Mouse (Mus musculus): ENCODE measurements around the gene Etv6. TPM values are rescaled to one million over a fixed set of nuclear protein-coding genes. Genes with fewer than 3 reads are reported as not detected.

The Etv6 gene
- polyA plus RNA-seq, 1 experiment, result 16.2 TPM

- TF ChIP-seq CTCF (IDR thresholded peaks at IDR 0.05; ENCODE audit: extremely low read depth, insufficient read length, insufficient replicate concordance, low read depth, low read length) (no peak), POLR2A (IDR thresholded peaks at IDR 0.05; ENCODE audit: low read depth, low read length) (no peak)
- Histone ChIP-seq H3K27me3 (ENCODE audit: control insufficient read depth, insufficient read depth, low read length) (no peaks in the 10 kb centered on the region), H3K27ac (ENCODE audit: insufficient read depth, low read depth, low read length) (peak overlapping the region; percentile 59), H3K4me3 (ENCODE audit: low read depth, low read length) (no peak overlapping the region), H3K36me3 (ENCODE audit: control insufficient read depth, insufficient read depth, low read length) (no peaks in the 10 kb centered on the region), H3K4me1 (ENCODE audit: control insufficient read depth, insufficient read depth, insufficient read length, low read length) (peaks cover 13% of the 10 kb centered on the region; the same call in 1 of the 2 replicates)
- WGBS, result 27% methylated on average over 7 of the region's 7 CpGs
Observed at GRCm38 (mm10) chr6:134072439-134072838, 36.9 kb downstream of the Etv6 start.

- Histone ChIP-seq H3K4me1 (ENCODE audit: control insufficient read depth, insufficient read depth, insufficient read length, low read length) (peaks cover 13% of the 10 kb centered on the region; the same call in 1 of the 2 replicates), H3K4me3 (ENCODE audit: low read depth, low read length) (no peak overlapping the region), H3K27ac (ENCODE audit: insufficient read depth, low read depth, low read length) (peak overlapping the region; percentile 59), H3K36me3 (ENCODE audit: control insufficient read depth, insufficient read depth, low read length) (no peaks in the 10 kb centered on the region), H3K27me3 (ENCODE audit: control insufficient read depth, insufficient read depth, low read length) (no peaks in the 10 kb centered on the region)
- TF ChIP-seq POLR2A (IDR thresholded peaks at IDR 0.05; ENCODE audit: low read depth, low read length) (no peak), CTCF (IDR thresholded peaks at IDR 0.05; ENCODE audit: extremely low read depth, insufficient read length, insufficient replicate concordance, low read depth, low read length) (no peak)
- 30% methylated on average over 6 of the region's 6 CpGs for WGBS
Observed at GRCm38 (mm10) chr6:134072906-134073305, 37.4 kb downstream of the Etv6 start.

DNA sequence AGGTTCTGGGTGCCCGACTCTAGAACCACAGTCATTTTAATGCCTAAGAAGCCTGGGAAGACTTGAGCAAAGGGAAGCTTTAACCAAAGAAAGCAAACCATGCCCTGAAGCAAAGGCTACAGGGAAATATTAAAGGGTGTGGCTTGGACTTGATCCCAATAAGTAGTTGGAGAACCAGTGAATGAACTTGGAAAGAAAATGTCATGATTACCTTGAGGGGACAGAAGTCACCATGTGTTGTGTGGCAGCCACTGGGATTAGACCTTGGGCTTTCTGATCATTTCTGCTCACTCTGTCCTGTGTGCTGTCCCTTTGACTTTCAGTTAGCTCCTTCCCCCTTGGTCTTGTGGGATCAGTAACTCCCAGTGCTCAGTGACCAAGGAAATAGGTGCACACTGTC, 38.9 kb downstream of the Etv6 start:
- 39% methylated on average over 1 of the region's 1 CpGs for WGBS
- H3K27me3 ChIP-seq (ENCODE audit: control insufficient read depth, insufficient read depth, low read length), result no peaks in the 10 kb centered on the region

GRCm38 (mm10) chr6:134075031-134075430, 39.5 kb downstream of the Etv6 start:
- TF ChIP-seq CTCF (IDR thresholded peaks at IDR 0.05; ENCODE audit: extremely low read depth, insufficient read length, insufficient replicate concordance, low read depth, low read length) (no peak), POLR2A (IDR thresholded peaks at IDR 0.05; ENCODE audit: low read depth, low read length) (no peak)
- 30% methylated on average over 6 of the region's 6 CpGs for WGBS
- Histone ChIP-seq H3K4me1 (ENCODE audit: control insufficient read depth, insufficient read depth, insufficient read length, low read length) (peaks cover 13% of the 10 kb centered on the region; the same call in 1 of the 2 replicates), H3K27me3 (ENCODE audit: control insufficient read depth, insufficient read depth, low read length) (no peaks in the 10 kb centered on the region), H3K27ac (ENCODE audit: insufficient read depth, low read depth, low read length) (peak overlapping the region; percentile 67; the same call in 1 of the 2 replicates), H3K4me3 (ENCODE audit: low read depth, low read length) (no peak overlapping the region), H3K36me3 (ENCODE audit: control insufficient read depth, insufficient read depth, low read length) (no peaks in the 10 kb centered on the region)

More for the DNA sequence above, 38.9 kb downstream of the Etv6 start:
- TF ChIP-seq CTCF (IDR thresholded peaks at IDR 0.05; ENCODE audit: extremely low read depth, insufficient read length, insufficient replicate concordance, low read depth, low read length) (no peak), POLR2A (IDR thresholded peaks at IDR 0.05; ENCODE audit: low read depth, low read length) (no peak)
- no peak overlapping the region for H3K4me3 ChIP-seq (ENCODE audit: low read depth, low read length)
- peaks cover 13% of the 10 kb centered on the region; the same call in 1 of the 2 replicates for H3K4me1 ChIP-seq (ENCODE audit: control insufficient read depth, insufficient read depth, insufficient read length, low read length)
- peak overlapping the region; percentile 67 for H3K27ac ChIP-seq (ENCODE audit: insufficient read depth, low read depth, low read length)
- no peaks in the 10 kb centered on the region for H3K36me3 ChIP-seq (ENCODE audit: control insufficient read depth, insufficient read depth, low read length)

DNA sequence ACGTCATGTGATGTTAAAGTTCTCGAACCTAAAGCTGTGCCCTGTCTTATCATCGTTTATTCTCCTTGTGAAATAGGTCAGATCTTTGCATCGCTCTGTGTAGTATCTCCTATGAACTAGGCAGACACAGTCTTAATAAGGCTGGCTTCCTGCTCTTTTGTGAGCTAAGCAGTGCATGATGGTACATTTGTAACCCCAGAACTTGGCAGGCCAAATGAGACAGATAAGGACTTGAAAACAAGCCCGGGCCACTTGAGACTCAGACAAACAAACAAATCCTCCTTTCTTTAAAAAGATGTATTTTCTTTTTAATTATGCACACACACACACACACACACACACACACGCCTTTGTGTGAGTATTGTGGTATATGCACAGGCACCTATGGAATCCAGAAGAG, 42.5 kb downstream of the Etv6 start:
- H3K27ac ChIP-seq (ENCODE audit: insufficient read depth, low read depth, low read length), result no peak overlapping the region
- TF ChIP-seq CTCF (IDR thresholded peaks at IDR 0.05; ENCODE audit: extremely low read depth, insufficient read length, insufficient replicate concordance, low read depth, low read length) (no peak), POLR2A (IDR thresholded peaks at IDR 0.05; ENCODE audit: low read depth, low read length) (no peak)

GRCm38 (mm10) chr6:134079112-134079511, 43.6 kb downstream of the Etv6 start:
- TF ChIP-seq CTCF (IDR thresholded peaks at IDR 0.05; ENCODE audit: extremely low read depth, insufficient read length, insufficient replicate concordance, low read depth, low read length) (no peak), POLR2A (IDR thresholded peaks at IDR 0.05; ENCODE audit: low read depth, low read length) (no peak)
- Histone ChIP-seq H3K4me3 (ENCODE audit: low read depth, low read length) (no peak overlapping the region), H3K27me3 (ENCODE audit: control insufficient read depth, insufficient read depth, low read length) (no peaks in the 10 kb centered on the region), H3K27ac (ENCODE audit: insufficient read depth, low read depth, low read length) (no peak overlapping the region), H3K36me3 (ENCODE audit: control insufficient read depth, insufficient read depth, low read length) (no peaks in the 10 kb centered on the region), H3K4me1 (ENCODE audit: control insufficient read depth, insufficient read depth, insufficient read length, low read length) (peaks cover 4% of the 10 kb centered on the region; the same call in 1 of the 2 replicates)
- 85% methylated on average over 9 of the region's 9 CpGs for WGBS

More for the DNA sequence above, 42.5 kb downstream of the Etv6 start:
- 44% methylated on average over 6 of the region's 6 CpGs for WGBS
- H3K4me3 ChIP-seq (ENCODE audit: low read depth, low read length), result no peak overlapping the region
- no peaks in the 10 kb centered on the region for H3K36me3 ChIP-seq (ENCODE audit: control insufficient read depth, insufficient read depth, low read length)
- no peaks in the 10 kb centered on the region for H3K27me3 ChIP-seq (ENCODE audit: control insufficient read depth, insufficient read depth, low read length)
- peaks cover 10% of the 10 kb centered on the region; the same call in 1 of the 2 replicates for H3K4me1 ChIP-seq (ENCODE audit: control insufficient read depth, insufficient read depth, insufficient read length, low read length)

DNA sequence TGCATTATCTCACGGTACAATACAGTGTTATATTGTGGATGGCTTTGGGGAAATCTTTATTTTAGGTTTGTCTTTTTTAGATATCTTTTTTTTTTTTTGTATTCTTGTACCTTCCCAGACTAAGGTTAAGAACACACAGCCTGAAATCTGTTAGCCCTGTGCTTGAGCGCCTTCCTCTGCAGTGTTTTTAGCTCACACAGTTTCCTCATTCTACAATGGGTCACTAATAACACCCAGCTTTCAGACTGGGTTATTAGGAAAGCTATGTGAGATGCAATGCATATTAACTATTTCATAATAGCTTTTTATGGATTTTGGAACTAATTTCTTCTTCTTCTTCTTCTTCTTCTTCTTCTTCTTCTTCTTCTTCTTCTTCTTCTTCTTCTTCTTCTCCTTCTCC, 44.1 kb downstream of the Etv6 start:
- H3K36me3 ChIP-seq (ENCODE audit: control insufficient read depth, insufficient read depth, low read length), result no peaks in the 10 kb centered on the region
- no peaks in the 10 kb centered on the region for H3K27me3 ChIP-seq (ENCODE audit: control insufficient read depth, insufficient read depth, low read length)
- no peak overlapping the region for H3K27ac ChIP-seq (ENCODE audit: insufficient read depth, low read depth, low read length)
- H3K4me1 ChIP-seq (ENCODE audit: control insufficient read depth, insufficient read depth, insufficient read length, low read length), result peaks cover under 1% of the 10 kb centered on the region; the same call in 1 of the 2 replicates
- 82% methylated on average over 2 of the region's 2 CpGs for WGBS
- no peak overlapping the region for H3K4me3 ChIP-seq (ENCODE audit: low read depth, low read length)
- TF ChIP-seq POLR2A (IDR thresholded peaks at IDR 0.05; ENCODE audit: low read depth, low read length), result no peak
- no peak for TF ChIP-seq CTCF (IDR thresholded peaks at IDR 0.05; ENCODE audit: extremely low read depth, insufficient read length, insufficient replicate concordance, low read depth, low read length)
